Mouse (Mus musculus) brain, embryonic 14.5 days (tissue): ENCODE data around the gene Helq.

Experiments
- CTCF ChIP-seq: fragments of 200-500 bp; IDR thresholded peaks from 2 replicates; pipeline ENCODE4 v1.5.1; 2012; ENCODE audit warnings: inconsistent platforms, mild to moderate bottlenecking, moderate library complexity, borderline replicate concordance; ENCODE audit not compliant: insufficient read depth, insufficient read length; ENCODE audit errors: extremely low read depth
- POLR2A ChIP-seq: fragments of 200-500 bp; IDR thresholded peaks from 2 replicates; pipeline ENCODE4 v1.6.1; 2012; ENCODE audit warnings: mild to moderate bottlenecking, inconsistent platforms, borderline replicate concordance; ENCODE audit not compliant: poor library complexity, insufficient read depth, insufficient read length, severe bottlenecking; ENCODE audit errors: extremely low read depth

DNA sequence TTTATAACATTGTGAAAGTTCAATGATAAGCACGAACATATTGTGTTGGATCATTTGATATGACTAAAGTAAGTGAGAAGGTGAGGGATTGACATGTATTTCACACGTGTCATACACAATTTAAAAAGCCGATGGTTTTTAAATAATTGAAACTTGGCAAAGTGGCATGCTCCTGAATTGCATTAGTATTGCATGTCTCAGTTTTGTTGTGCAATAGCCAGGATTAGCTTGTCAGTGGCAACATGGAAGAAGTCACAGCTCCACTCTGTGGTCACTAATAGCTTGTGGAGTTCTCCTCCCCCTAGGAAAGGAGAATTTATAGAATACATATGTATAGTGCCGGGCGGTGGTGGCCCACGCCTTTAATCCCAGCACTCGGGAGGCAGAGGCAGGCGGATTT lies 23.0 kb upstream of the Helq start:
- TF ChIP-seq CTCF (no peak), POLR2A (no peak)
